Mouse (Mus musculus): ENCODE results near the gene Hexa. TPM values are rescaled to one million over a fixed set of nuclear protein-coding genes. Genes with fewer than 3 reads are reported as not detected.

Hexa gene
- total RNA-seq (2021): 100 to 1,000 TPM; 111 to 147 TPM
- long read RNA-seq, experiment 1, transcript Hexa-201 (14 exons, 1,996 nt): major isoform, 131 of 158 reads
- long read RNA-seq, experiment 1, partial matches to known transcripts: 23 of 158 reads
- long read RNA-seq, experiment 1, other reads (novel, unspliced or antisense): 4 of 158 reads
- long read RNA-seq, experiment 2, transcript Hexa-201 (14 exons, 1,996 nt): major isoform, 52 of 57 reads
- long read RNA-seq, experiment 2, partial matches to known transcripts: 1 of 57 reads
- long read RNA-seq, experiment 2, other reads (novel, unspliced or antisense): 4 of 57 reads

DNA sequence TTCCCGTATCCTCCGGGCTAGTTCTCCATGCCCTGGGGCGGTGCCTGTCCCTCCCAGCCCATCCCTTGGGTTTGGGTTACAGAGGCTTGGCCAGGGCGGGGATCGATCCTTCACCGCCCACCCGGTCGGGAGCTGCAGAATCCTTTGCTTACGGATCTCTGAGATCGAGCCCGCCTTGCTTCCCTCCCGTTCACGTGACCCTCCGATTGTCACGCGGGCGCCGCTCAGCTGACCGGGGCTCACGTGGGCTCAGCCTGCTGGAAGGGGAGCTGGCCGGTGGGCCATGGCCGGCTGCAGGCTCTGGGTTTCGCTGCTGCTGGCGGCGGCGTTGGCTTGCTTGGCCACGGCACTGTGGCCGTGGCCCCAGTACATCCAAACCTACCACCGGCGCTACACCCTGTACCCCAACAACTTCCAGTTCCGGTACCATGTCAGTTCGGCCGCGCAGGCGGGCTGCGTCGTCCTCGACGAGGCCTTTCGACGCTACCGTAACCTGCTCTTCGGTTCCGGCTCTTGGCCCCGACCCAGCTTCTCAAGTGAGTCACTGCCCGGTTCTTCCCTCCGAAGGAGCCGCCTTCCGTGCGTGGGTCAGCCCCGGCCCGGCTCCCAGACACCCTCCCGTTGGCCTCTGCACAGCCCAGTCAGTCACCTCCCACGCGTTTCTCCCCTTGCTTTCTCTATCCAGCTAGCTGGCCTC is at the start of gene Hexa, which contains the start of gene Tmem202:
Gene Hexa (plus strand): TSS at position 100 of the 697 bp plus-strand sequence.
Gene Tmem202 (minus strand): TSS at position 407 of the 697 bp plus-strand sequence.
- DNase-seq: peak; percentile 90 to 91

GRCm38 (mm10) chr9:59508146-59508545 is 31.2 kb upstream of the Hexa start:
- no peak for DNase-seq

- no peak for DNase-seq
These were observed 27.0 kb upstream of the Hexa start for GRCm38 (mm10) chr9:59512381-59512780.

GRCm38 (mm10) chr9:59515069-59515468 is 24.3 kb upstream of the Hexa start:
- no peak for DNase-seq

DNA sequence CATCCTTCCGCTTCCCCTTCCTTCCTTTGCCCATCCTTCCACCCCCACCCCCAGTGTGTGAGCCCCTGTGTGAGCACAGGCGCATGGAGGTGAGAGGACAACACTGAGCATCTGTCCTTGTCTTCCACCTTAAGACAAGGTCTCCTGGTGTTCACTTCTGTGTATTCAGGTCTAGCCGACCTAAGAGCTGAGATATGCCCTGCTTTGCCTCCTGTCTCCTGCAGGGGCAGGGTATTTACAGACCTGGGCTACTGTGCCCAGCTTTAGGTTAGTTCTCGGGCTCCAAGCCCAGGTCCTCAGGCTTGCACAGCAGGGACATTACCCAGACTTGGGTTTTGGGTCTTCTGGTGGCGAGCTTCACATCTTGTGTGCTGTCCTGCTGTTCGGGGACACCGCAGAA is 22.2 kb upstream of the Hexa start:
- DNase-seq: no peak

DNA sequence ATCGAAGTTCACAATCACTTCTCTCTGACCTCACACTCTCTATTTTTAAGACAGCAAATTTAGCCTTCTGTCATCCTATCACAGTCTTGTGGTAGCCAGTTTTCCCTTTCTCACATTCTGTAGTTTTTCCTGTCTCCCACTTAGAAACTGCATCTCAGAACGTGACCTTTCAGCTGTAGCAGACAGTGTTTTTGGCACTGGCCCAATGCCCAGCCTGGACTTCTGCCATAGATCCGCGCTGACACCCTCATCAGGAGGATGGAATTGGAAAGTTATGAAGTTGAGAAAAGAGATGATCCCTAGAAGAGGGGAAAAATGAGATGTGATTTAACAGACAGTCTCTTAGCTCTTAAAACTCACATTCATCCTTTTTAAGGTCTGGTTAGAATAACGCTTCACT is 20.4 kb upstream of the Hexa start:
- DNase-seq: peak; percentile 84 to 85

GRCm38 (mm10) chr9:59519396-59519795 is 19.9 kb upstream of the Hexa start:
- no peak for DNase-seq

GRCm38 (mm10) chr9:59522906-59523305 is 16.4 kb upstream of the Hexa start:
- DNase-seq: peak; percentile 22 to 46

DNA sequence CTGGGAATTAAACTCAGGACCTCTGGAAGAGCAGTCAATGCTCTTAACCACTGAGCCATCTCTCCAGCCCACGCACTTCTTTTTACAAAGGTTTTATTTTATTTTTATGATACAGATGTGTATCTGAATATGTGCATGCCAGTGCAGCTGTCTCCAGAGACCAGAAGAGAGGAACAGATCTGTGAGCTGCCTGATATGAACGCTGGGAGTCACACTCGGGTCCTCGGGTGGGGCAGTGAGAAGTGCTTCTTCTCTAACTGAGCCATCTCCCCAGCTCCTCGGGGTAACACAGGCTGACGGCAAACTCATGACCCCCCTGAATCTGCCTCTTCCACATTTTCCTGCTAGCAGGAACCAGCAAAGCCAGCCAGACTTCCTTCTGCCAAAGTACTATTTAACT is 12.6 kb upstream of the Hexa start:
- DNase-seq: no peak

GRCm38 (mm10) chr9:59527580-59527979 is 11.8 kb upstream of the Hexa start:
- peak in 1 of 2 experiments; percentile 25 for DNase-seq

GRCm38 (mm10) chr9:59528274-59528673 is 11.1 kb upstream of the Hexa start:
- no peak for DNase-seq

DNA sequence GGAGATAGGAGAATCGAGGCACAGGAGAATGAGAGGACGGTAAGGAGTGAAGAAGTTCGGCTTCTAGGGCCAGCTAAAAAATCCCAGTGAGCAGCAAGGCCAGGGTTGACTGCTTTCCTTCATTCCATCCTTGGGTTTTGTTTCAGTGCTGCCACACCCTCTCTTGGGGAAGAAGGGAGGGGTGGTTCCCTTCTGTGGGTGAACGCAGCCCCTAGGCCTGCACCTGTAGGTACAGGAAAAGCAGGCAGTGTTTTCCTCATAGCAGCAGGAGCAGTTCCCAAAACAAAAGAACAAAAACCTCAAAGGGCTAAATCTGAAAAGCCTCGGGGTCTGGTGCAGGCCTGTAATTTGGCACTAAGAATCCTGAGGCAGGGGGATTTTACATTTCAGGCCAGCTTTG is 7.7 kb upstream of the Hexa start:
- no peak for DNase-seq

DNA sequence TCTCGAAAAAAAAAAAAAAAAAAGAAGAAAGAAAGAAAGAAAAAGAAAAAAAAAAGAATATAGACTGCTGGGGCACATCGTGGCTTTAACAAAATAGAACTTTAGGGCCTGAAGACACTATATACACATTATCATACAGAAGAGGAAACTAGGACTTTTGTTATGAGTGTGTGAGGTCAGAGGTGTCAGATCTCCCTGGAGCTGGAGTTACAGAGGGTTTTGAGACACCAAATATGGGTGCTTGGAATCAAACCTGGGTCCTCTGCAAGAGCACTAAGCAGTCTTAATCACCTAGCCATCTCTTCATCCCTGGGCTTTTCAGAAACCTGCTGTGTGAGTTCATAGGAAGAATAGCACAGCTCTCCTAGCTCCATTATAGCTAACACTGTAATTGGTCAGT is 5.9 kb upstream of the Hexa start:
- no peak for DNase-seq

DNA sequence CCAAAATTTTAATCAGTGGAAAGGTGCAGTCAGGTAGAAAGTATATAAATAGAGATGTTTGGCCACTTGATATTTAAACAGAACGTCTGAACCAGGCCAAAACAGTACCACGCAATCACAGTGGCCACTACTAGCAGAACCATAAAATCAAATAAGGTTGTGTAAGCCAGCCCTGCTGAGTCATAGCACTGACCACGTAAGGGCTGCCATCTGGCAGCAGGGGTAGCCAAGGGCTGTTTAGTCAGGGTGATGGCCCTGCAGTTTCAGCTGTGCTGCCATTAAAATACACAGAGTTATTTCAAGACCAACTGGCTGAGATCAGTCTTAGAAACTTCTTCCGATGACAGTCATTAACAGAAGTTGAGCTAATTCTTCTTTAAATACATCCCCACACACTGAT is 5.5 kb upstream of the Hexa start:
- peak; percentile 79 to 80 for DNase-seq

DNA sequence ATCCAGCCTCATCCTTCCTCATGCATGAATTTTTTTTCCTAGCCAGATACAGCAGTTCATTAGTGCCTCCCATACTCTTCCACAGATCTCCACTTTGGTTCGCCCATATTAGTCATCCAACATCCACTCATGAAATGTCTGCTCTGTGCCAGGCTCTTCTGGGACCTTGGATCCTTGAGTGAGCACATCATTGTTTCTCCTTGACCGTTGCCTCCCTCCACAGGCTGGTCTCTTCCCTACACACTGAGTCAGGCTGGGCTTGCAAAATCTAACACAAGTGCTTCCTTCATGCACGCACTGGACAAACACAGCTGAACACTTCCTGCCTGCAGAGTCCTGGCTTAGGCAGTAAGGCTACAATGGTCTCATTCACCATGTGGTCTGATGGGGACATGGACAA is 1.7 kb upstream of the Hexa start:
- peak; percentile 76 to 80 for DNase-seq

DNA sequence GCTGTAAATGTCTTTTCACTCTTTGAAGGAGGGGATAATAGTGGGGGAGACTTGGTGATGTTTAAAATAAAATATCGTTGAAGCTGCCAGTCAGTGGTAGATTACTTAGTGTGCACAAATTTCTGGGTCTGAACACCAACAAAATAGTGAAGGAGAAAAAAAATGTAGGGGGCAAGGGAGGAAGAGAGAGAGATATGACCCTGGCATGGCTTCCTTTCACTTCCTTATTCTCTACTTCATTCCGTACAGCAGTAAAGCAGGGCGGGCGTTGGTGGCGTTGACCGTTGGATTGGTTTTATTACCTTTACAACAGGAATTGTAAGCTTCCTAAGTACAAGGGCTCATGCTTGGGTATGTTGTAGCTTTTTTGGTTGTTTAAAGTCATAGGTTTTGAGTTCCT is 2.3 kb downstream of the Hexa start:
- no peak for DNase-seq

DNA sequence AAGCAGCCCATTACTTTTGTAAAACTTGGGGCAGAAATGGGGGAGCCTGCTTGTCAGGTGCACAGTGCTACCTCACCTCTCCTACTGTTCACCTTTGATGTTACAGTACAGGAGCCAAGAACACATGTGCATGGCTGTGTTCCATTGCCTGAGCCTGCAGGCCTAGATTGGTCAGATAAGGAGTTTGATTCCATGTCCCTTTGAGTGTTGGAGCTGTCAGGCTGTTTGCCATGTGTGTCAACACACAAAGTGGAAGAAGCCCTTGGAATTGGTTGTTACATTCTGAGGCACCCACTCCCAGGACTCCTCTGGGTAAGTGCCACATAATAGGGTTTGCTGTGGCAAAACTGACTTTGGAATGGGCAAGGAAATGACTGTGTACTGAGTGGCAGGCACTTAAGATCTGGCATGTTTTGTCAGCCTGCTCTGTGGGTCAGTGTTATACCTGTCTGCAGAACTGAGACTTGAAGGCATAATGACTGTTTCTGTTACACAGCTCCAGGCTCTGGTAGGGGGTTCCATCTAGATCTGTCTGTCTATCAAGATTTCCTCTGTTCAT is 3.5 kb downstream of the Hexa start:
- no peak for DNase-seq

GRCm38 (mm10) chr9:59544739-59545138 is 5.4 kb downstream of the Hexa start:
- no peak for DNase-seq

DNA sequence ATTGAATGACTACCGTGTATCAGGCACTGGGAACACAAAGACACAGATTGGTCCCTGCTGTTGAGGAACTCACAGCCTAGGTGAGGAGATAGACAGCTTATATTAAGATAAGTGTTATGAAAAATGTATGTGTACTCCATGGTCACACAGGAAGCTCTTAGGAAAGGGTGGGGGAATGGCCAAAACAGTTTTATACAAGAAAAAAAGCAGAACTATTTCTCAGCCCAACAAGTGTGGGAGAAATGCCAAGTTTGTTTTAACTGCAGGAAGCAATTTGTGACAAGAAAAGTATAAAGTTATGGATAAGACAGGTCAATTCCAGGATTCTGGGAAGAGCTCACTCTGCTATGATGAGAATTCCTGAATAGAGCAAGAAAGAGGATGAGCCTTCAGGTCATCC is 8.5 kb downstream of the Hexa start:
- no peak for DNase-seq

DNA sequence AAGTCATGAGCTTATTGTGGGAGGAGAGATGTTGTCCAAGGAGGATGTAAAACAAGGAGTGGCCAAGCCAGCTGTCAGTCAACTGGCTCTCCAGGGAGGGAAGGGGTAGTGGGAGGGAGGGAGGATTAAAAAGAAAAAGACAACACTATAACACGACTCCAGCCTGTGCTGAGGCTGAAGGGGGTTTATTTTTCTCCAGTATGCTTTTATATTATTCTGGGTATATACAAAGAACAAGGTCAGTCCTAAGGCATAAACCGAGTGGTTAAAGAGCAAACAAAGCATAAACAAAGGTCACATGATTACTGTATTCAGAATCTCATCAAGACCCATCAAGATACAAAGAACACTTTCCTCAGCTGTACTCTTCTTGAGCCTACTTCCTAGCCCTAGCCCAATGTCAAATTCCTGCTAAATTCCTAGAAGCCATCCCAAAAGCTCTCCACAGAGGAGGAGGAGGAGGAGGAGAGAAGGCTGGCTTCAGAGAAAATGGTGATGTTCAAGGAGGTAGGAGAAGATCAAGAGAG is 9.7 kb downstream of the Hexa start:
- DNase-seq: no peak

DNA sequence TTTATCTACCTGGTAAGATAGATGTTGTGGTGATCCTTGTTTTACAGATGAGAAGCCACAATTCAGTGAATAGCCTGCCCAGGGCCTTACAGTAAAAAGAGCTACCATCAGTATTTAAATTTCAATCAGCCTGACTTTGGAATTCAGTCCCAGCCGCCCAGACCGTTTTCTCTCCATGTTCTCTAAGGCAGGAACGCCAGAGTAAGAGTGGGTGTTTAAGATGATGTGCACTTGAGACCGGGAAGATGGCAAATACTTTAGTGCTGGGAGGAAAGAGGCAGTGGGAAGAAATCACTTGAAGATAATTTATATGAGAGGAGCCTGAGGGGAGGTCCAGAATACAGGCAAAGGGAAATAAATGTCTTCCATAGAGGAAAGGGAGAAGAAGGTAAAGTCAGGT is 10.7 kb downstream of the Hexa start:
- DNase-seq: no peak

GRCm38 (mm10) chr9:59551017-59551416 is 11.7 kb downstream of the Hexa start:
- no peak for DNase-seq

- peak; percentile 45 to 69 for DNase-seq
These were observed 12.3 kb downstream of the Hexa start for GRCm38 (mm10) chr9:59551620-59552031.
